Mouse (Mus musculus) megakaryocyte-erythroid progenitor cell, adult 5-6 weeks (primary cell): ENCODE measurements at regions not wholly inside any gene's neighbourhood (a gene's known extent, or its start where the extent isn't known, plus 50 kb on each side); places are given as distances from the start of the nearest gene placed in this dataset.
A peak's percentile ranks its signal among the peaks of the same experiment; 100 is the strongest.

Experiments
- ATAC-seq: replicated peaks from 2 replicates; pipeline ENCODE4 v1.8.0; 2016; ENCODE audit warnings: mild to moderate bottlenecking, inconsistent platforms; ENCODE audit not compliant: severe bottlenecking, poor library complexity, low FRiP score, low TSS enrichment

GRCm38 (mm10) chr4:125871211-125871610 is 153.1 kb upstream of the Csf3r start:
- ATAC-seq: no peak

GRCm38 (mm10) chr4:125880028-125880427 is 144.3 kb upstream of the Csf3r start:
- ATAC-seq: no peak

- ATAC-seq: no peak
These were observed 141.8 kb upstream of the Csf3r start for GRCm38 (mm10) chr4:125882531-125882930.

GRCm38 (mm10) chr4:125890510-125890909 is 133.8 kb upstream of the Csf3r start:
- ATAC-seq: no peak

- no peak for ATAC-seq
These were observed 131.2 kb upstream of the Csf3r start for GRCm38 (mm10) chr4:125893139-125893538.

GRCm38 (mm10) chr4:125897707-125898106 is 126.6 kb upstream of the Csf3r start:
- ATAC-seq: no peak

- no peak for ATAC-seq
These were observed 125.6 kb upstream of the Csf3r start for GRCm38 (mm10) chr4:125898631-125899348.

- ATAC-seq: no peak
These were observed 122.6 kb upstream of the Csf3r start for GRCm38 (mm10) chr4:125901546-125902276.

- no peak for ATAC-seq
These were observed 118.1 kb upstream of the Csf3r start for GRCm38 (mm10) chr4:125906296-125906695.

GRCm38 (mm10) chr4:125908901-125909300 is 115.4 kb upstream of the Csf3r start:
- no peak for ATAC-seq

GRCm38 (mm10) chr4:125911541-125912270 is 112.6 kb upstream of the Csf3r start:
- ATAC-seq: no peak

GRCm38 (mm10) chr4:125912444-125913049 is 111.8 kb upstream of the Csf3r start:
- ATAC-seq: peak; percentile 77

GRCm38 (mm10) chr4:125915166-125915565 is 109.2 kb upstream of the Csf3r start:
- 0 out of 2 replicates have a peak, but pooled peaks have one; percentile 34 for ATAC-seq

- no peak for ATAC-seq
These were observed 107.1 kb upstream of the Csf3r start for GRCm38 (mm10) chr4:125917210-125917609.

- no peak for ATAC-seq
These were observed 102.6 kb upstream of the Csf3r start for GRCm38 (mm10) chr4:125921550-125922316.

GRCm38 (mm10) chr4:125922317-125922878 is 102.0 kb upstream of the Csf3r start:
- no peak for ATAC-seq

- ATAC-seq: no peak
These were observed 101.1 kb upstream of the Csf3r start for GRCm38 (mm10) chr4:125923225-125923624.

GRCm38 (mm10) chr4:125928196-125928595 is 96.2 kb upstream of the Csf3r start:
- ATAC-seq: no peak
